Mouse (Mus musculus): ENCODE measurements around the gene Lmf1.

Gene Lmf1

DNA sequence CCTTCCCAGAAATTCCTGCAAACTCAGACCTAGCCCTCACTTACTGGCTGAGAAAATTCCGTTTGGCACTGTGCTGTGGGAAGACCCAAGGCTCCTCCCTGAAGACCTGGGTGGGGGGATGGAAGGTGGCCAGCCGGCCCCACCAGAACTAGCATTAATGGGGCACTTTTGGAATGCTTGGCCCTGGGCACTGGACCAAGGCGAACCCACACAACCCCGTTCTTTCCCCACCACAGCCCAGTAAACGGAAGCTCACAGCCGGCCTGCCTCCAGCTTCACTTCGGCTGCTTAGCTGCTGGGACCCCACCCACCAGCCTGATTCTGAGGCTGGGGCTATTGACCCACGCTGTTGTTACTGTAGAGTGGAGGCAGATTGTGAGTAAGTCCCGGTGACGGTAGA, 10.7 kb upstream of the Lmf1 start:
- peak; percentile 51 for DNase-seq (ENCODE audit: low read depth, low spot score)

DNA sequence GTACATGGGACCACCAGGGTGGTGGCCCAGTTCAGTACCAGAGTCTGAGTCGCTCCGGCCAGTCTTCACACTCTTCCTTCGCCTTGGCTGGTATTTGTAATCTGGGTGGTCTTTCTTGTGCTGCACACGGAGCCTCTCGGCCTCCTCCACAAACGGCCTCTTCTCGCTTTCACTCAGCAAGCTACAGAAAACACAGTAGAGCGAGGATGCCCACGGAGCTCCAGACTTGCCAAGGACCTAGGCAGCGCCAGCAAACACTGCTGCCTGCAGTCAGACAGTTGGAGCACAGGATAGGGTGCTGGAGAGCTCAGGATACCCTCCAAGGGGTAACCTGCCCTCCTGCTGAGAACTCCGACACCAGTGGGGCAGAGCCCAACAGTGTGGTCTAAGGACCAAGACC, 10.0 kb upstream of the Lmf1 start:
- DNase-seq (ENCODE audit: low read depth, low spot score) = peak; percentile 67

DNA sequence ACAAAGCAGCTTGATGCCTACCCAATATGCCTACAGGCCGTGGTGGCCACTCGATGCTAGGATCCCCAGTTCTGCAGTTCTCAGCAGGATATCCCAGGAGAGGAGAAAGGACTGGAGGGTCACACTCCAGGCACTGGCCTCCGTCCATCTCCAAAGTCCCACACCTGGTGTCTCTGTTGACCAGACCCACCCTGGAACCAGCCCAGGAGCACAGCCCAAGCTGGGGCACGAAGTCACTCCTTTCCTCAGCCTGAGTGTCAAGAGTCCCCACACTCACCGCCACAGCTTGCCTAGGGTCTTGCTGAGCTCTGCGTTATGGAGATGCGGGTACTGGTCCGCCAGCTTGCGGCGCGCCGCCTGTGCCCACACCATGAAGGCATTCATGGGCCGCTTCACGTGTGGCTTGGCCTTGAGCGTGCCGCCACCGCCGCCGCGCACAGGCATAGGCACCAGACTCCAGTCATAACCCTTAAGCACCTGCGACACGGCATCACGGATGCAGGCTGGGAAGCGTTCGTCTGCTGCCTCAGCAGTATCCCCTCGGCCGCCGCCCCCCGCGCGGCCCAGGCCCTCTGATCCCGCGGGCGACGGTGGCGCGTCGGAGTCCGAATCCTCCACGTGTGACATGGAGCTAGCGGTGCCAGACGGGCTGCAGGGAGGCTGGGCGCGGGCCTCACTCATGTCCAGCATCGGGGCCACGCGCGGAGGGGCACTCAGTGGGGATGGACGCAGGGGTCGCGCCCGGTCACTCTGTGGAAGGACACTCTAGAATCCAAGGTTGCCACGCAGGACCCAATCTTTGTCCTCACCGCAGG, 8.8 kb upstream of the Lmf1 start:
- no peak for DNase-seq (ENCODE audit: low read depth, low spot score)

DNA sequence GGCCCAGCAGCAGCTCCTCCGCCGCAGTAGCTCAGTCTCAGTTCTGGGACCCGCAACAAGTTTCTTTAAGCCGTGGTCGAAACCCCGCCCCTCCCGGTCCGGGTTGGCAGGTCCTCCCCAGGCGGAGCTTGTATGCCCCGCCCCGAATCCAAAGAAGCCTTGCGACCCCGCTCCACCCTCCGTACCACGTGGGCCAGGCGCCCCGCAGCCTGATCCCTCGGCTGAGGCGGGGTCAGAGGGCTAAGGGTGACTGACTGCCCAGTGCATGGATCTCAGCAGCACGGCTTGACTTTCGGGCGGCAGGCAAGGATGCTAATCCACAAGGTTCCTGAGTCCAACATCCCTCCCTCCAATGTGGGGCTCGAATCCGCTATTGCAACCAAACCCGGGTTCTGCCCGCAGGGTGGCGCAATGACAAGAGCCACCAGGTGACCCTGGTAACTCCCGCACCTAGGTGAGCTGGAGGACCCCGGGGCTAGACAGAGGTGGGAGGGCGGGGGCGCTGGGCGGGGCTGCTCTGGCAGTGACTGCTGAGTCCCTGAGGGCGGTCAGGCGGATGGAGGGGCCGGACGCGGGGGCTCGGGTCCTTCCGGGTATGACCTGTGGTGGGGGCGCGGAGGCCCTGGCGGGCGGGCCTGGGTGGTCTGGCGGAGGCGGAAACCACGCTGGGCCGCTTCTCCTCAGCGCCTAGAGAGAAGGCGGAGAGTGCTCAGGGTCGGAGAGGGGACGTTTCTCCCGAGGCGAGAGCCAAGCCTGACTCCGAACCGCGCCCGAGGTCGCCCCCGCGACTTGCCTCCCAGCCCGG, 8.0 kb upstream of the Lmf1 start, which contains the start of gene Sox8:
Gene Sox8 (minus strand): TSS at position 39 of the 805 bp plus-strand sequence.
- DNase-seq (ENCODE audit: low read depth, low spot score) = peak; percentile 95

DNA sequence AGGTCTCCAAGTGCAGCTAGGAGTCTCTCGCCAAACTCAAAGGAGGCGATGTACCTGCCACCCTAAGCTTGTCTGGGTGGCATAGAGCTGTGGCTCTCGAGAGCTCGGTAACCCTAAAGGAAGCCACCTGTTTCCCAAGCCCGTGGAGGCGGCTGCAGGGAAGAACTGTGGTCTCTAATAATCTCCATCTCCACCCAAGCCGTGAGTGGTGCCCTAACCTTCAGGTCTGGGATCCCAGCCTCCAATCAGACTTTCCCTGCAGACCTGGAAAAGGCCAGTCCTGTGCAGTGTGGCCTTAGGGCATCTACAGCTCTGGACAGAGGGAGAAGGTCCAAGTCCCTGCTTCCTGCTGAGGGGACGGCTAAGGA, 7.4 kb upstream of the Lmf1 start:
- DNase-seq (ENCODE audit: low read depth, low spot score) = no peak

DNA sequence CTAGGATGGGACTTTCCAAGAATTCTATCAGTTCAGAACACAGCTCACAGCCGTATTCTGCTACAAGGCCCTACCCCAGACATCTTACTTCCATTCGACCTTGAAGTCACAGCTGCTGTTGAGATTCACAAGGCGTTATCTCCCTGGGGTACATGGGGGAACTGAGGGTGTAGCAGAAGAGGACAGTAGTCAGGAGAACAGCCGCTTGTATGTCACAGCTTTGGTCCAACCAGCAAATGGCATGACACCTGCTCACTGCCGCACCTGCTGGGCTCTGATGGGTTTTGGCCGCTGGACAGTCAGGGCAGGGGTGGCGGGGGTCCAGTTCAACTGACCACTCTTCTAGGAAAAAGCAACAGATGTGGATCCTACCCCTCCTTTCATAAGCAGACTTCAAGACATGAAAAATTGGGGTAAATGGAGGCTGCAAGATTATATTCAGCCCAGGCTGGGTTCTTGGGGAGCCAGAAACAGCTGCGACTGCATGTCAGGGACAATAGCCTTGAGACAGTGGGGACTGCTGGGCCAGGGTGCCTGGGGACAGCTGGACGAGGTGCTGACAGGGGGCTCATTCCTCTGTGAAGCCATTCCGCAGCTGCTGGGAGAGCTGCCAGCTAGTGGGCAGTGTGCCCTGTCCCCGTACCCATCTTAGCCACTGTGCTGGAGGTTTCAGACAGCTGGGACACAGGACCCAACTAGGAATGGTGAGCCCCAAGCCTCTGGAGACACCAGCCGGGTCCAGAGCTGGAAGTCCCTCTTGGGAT, 3.5 kb upstream of the Lmf1 start:
- peak; percentile 78 for DNase-seq (ENCODE audit: low read depth, low spot score)

DNA sequence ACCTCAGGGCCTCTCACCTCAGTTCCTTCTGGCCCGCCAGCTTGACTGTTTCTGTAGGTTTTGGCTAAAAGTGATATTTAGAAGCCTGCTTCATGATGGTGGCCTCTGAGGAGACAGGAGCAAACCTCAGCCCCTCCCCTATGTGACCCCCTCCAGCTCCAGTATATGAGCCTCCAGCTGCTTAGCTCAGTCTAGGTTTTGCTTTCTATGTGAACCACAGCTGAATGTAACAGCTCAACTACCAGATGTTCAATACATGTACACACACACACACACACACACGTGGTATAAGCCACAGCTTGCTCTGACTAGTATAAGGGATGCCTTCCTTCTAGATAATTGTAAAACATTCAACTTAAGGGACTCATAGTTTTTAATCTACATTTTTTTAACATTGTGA, 2.9 kb upstream of the Lmf1 start:
- DNase-seq (ENCODE audit: low read depth, low spot score) = no peak

DNA sequence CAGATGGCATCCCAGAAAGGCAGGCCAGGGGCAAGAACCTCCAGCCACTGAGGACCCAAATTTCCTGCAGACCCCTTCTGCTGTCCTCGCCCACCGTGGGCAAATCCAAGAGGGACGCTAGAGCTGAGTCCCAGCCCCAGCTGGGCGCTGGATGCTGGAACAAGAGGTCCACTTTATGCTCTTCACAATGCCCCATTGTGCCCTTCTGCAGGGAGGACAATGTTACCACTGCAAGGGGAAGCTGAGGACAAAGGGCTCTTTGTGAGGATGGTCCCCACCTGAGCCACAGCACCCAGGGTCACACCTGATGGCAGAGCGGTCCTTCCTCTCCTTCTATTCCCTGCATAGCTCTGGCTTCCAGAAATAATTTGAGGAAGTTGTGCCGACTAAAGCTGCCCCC, 1.6 kb upstream of the Lmf1 start:
- DNase-seq (ENCODE audit: low read depth, low spot score) = peak; percentile 86

DNA sequence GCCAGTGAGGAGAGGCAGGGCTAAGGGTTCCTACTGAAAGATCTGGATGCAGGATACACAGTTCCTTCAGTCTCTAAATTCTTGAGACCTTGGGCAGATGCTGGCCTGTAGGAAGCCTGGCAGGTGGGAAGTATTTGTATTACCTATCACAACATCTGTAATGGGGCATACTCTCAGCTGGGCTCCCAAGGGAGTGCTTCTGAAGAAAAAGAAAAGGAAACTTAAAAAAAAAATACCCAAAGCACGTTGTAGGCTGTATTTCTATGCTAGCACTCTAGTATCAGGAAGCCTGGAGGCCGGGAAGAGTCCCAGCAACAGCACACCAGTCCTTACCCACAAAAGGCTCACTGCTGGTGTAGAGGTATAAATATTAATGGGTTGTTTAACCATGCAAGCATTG, 1.2 kb upstream of the Lmf1 start:
- DNase-seq (ENCODE audit: low read depth, low spot score) = no peak

DNA sequence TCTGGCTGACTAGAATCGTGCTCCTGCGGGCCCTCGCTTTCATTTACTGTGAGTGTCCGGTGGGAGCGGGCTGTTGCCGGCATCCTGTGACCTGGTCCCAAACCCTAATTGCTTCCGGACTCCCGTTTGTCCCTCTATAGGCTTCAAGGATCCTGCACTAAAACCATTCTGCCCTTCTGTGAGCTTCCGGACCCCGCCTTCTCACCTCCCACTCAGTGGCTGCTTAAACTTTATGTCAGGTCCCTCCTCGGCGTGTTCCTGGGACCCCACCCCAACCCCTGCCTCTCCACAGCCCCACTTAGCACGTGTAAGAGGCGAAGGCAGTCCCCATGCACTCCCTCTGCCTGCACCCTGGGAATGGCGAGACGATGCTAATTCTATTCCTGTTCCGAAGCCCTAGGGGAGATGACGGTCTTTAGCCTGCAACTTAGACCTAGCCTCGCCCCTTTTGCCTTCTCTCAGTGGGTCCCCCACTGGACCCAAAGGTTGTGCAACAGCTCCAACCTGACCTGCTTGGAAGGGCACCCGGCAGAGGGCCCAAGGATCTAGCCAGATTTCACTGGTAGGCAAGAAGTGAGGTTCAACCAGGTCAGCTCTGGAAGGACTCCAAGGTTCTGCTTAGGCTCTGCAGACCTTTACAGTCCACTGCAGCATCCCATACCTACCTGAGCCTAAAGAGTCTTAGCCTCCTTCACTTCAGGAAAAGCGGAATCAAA, 605 bp downstream of the Lmf1 start:
- DNase-seq (ENCODE audit: low read depth, low spot score) = no peak

DNA sequence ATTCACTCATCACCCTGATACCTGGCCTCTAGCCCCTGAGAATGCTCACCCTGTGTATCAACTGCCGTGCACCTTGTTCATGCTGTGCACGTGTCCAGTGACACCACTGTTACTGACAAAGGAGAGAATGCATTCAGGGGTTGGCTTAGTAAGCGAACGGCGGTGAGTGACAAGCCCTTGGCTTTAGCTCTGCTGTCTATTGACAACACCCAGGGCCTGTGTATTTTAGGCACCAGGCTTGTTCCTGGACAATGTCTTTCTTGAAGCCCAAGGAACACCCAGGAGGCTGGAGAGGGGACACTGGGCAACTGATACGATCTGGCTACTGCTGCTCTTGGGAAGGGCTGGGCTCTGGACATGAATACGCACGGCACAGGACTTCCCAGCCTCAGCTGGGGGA, 3.2 kb downstream of the Lmf1 start:
- no peak for DNase-seq (ENCODE audit: low read depth, low spot score)

DNA sequence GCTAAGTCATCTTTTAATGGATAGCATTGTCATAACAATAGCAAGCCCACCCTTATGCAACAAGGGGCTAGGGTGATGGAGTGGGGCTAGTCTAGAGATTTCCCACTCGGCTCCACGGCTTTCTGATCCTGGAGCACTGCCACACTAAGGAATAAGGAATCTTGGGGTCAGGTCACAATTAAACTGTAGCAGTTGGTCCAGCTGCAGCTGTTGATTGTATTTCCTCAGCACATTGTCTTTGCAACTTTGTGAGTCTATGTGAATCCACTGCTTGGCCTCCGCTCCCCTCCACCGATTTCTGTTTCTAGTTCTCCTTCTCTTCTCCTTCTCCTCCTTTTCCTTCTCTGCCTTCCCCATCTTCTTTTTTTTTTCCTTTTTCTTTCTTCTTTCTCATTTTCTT, 4.2 kb downstream of the Lmf1 start:
- no peak for DNase-seq (ENCODE audit: low read depth, low spot score)

DNA sequence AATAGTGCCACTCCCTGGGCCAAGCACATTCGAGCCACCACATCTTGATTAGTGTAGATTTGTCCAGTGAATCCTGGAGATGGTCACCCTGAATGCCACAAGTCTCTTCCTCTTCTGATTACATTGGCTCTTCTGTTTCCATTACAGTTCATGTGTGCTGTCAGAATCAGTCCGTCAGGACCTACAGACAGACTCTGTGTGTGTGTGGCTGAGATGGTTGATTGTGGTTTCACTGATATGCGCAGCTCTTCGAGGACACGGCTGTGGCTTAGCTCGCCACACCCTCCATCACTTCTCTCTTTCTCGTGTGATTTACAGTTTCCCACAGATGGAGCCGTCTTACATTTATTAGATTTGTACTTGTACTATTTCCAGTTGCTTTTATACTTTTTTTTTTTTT, 5.0 kb downstream of the Lmf1 start:
- DNase-seq (ENCODE audit: low read depth, low spot score) = no peak

DNA sequence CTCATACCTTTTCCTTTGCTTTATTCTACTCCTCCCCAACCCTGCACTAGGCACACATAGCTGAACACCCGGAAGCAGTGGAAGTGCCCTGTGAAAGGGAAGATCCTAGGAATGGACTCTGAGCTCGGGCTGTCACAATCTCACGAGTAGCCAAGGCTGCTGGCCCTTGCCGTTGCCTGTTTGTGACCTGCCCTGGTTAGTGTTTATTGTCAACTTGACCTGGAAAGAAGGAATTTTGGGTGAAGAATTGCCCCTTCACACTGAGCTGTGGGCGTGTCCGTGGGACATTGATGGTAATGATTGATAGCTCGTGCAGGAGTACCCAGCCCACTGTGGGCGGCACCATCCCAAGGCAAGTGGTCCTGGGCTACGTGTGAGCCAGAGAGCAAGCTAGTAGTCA, 5.8 kb downstream of the Lmf1 start:
- DNase-seq (ENCODE audit: low read depth, low spot score) = no peak

DNA sequence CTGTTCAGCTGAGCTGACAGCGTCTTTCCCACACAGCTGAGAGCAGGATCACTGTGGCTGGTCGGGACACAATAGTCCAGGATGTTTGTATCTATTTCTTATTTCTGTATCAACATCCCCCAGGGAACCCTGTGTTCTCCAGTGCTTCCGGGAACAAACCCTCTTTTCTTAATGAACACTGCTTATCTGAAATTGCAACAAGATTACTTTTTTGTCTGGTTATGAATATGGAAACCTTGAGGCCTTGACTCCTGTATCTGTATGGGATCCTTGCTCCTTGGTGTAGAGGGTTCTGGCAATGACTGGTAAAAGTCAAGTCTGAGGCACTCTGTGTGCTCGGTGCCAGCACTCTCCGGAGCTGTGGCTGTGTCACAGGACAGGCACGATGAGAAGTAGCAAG, 11.2 kb downstream of the Lmf1 start:
- DNase-seq (ENCODE audit: low read depth, low spot score) = no peak

DNA sequence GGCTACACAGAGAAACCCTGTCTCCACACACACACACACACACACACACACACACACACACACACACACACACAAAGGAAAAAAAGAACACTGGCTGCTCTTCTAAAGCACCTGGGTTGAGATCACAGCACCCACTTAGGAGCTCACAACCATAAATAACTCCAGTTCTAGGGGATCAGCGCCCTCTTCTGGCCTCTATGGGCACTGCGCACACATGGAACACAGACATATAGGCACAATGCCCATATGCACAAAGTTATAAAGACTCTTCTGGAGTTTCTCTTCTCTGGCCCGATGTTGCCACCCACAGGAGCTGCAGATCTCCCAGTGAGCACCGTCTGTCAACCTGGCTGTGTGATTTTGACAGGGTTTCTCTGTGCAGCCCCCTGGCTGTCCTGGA, 12.1 kb downstream of the Lmf1 start:
- no peak for DNase-seq (ENCODE audit: low read depth, low spot score)

DNA sequence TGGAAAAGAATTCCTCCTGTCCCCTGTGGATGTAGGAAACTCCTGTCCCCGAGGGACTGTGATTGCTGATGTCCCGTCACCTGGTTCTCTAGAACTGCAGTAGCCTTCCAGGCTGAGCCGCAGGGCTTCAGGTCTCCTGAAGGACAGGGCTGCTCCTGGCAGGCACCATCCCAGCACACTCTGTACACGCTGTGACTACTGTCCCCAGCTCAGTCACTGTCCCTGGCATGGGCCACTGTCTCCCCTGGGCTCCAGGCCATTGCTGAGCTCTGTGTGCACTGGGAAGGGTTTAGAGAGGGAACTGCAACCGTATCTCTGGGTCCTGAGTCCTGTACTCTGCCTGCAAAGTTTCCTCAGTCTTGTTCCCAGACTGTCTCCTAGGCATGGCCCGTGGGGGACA, 13.5 kb downstream of the Lmf1 start:
- DNase-seq (ENCODE audit: low read depth, low spot score) = peak; percentile 56

DNA sequence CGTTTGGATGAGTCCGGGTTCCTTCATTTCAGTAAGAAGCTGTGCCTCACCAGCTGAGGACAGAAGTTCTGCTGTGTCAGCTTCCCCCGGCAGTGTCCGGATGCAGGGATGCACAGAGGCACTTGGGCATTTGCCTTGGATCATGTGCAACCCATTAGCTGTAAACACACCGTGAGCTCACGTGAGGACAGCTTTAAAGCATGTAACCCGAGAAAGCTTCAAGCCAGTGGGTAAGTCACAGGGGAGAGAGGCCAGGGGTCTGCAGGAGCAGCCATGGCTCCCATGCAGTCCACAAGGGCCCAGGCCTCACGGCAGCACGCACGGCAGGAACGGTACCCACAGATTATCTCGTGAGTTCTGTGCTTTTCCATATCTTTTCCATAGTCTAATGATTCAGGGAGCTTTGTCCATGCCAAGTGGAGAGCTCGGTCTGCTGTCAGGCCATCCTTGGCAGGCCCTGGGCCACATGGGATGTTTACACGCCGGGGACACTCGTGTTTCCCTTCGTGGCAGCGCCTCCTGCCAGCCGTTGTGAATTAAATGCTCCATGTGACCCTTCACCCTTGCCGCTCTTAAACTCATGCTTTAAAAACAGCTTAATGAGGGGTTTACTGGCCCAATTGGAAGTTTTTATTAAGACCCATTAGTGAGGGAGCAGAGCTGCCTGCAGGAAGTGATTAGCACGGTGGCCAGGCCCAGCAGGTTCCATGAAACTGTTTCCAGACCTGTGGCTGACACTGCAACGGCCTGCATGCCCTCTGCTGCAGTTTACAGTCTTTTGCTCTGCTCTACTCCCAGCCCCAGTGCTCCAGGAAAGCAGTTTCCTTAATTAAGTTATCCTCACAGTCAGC, 14.8 kb downstream of the Lmf1 start:
- DNase-seq (ENCODE audit: low read depth, low spot score) = no peak

DNA sequence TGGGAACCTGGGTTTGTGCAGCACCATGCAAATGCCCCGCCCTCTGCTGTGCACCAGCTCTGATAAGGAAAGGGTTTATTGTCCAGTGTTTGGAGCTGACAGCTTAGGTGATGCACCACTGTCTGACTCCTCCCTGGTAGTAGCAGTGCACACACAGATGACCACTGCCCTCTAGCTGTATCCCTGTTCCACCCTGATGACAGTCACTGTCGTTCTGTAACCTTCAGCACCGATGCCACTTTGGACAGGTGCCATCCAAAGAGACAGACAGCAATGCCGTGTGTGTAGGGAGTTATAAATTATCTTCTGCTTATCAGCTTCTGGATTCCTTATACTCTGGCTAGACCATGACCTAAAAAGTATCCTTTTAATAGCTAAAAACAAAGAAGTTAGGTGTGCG, 16.6 kb downstream of the Lmf1 start:
- DNase-seq (ENCODE audit: low read depth, low spot score) = peak; percentile 61

DNA sequence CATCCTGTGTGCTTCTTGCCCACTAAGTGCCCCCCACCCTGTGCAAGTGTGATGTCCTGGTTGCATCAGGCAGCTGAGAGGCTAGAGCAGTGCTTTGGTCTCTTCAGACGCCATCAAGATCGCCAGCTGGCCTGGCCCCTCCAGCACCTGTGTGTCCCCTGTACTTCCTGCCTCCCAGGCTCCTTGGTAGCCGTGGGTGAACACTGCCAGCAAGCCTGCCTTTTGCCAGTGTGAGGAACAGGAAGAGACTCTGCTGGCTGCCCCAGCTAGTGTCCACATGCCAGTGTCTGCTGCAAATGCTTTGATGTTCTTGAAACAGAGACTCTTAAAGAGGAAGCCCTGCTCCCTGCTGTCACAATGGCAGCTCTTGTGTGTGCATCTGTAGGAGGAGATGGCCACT, 18.7 kb downstream of the Lmf1 start:
- peak; percentile 67 for DNase-seq (ENCODE audit: low read depth, low spot score)

DNA sequence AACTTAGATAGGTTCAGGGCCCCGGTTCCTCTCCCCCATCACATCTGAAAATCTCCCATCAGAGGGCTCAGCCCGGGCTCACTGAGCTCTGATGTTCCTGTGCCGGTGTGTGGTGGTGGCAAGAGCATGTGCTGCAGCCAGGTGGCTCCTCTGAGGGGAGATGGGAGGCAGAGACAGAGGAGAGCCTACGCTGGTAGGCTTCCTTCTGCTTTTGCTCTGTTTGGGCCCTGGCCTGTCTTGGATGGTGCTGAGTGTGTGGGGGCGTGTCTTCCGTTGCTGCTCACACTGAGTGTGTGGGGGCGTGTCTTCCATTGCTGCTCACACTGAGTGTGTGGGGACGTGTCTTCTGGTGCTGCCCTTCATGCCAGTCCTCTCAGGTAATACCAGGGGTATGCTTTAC, 23.5 kb downstream of the Lmf1 start:
- peak; percentile 68 for DNase-seq (ENCODE audit: low read depth, low spot score)
